ENCODE assay signal across 8 mouse cellular contexts in genomic region chr6:85936508-85937465, GRCm38 (mm10). TPM values are rescaled to one million over a fixed set of nuclear protein-coding genes. Genes with fewer than 3 reads are reported as not detected.
DNase-seq lines count a peak whose midpoint lies in the region; ATAC-seq and TF ChIP-seq lines count a peak whose summit lies in the region.
"Not testable (repeated sequence)": the region's sequence is repeated elsewhere in the genome, so short reads cannot be mapped to it uniquely, and the experiment has no call there.

No protein-coding gene starts in this region.

- DNase-seq in CD4-positive helper T cell, adult 2 months (ENCODE audit: low read depth, low spot score), result peak; percentile 78
- peak; percentile 78 for DNase-seq in brain, embryonic 14.5 days (ENCODE audit: low read depth)
- DNase-seq in liver, result peak; percentile 85
- peak; percentile 64 to 76 for DNase-seq in monocyte, adult 2 months (ENCODE audit: low read depth in 1 of 2, low spot score in 2 of 2)
- peak; percentile 78 to 80 for DNase-seq in spleen, postnatal 36 days (ENCODE audit: low spot score in 2 of 2)

- not testable (repeated sequence) for H3K36me3 ChIP-seq in heart, embryonic 11.5 days (ENCODE audit: control insufficient read depth, insufficient read depth, low read length)
- H3K36me3 ChIP-seq in kidney, embryonic 16.5 days (ENCODE audit: insufficient read depth, low read length), result peaks cover 12% of the 10 kb centered on the region; the same call in 1 of the 2 replicates

- peak; percentile 95 for ATAC-seq in erythroblast, adult 5-6 weeks (replicated peaks; ENCODE audit: low FRiP score, poor library complexity, severe bottlenecking)
- ATAC-seq in heart, embryonic 11.5 days (replicated peaks; ENCODE audit: insufficient number of reproducible peaks, low FRiP score, low TSS enrichment), result peak; percentile 93
- peak; percentile 97 for ATAC-seq in kidney, embryonic 16.5 days (ENCODE audit: low FRiP score, low TSS enrichment)

- WGBS in heart, embryonic 11.5 days (ENCODE audit: insufficient replicate concordance), result under 1% methylated on average over 44 of the region's 50 CpGs
- under 1% methylated on average over 49 of the region's 50 CpGs for WGBS in kidney, embryonic 16.5 days

- peak; percentile 47; the same call in 1 of the 2 replicates for TF ChIP-seq CTCF in brain, embryonic 14.5 days (IDR thresholded peaks at IDR 0.05; ENCODE audit: borderline replicate concordance, extremely low read depth, insufficient read depth, insufficient read length)

- peak overlapping the region; percentile 70 for H3K4me2 ChIP-seq in heart, embryonic 11.5 days
- H3K4me2 ChIP-seq in kidney, embryonic 16.5 days (replicated peaks; ENCODE audit: low read depth, low read length), result peak overlapping the region; percentile 64

- not testable (repeated sequence) for TF ChIP-seq POLR2A in brain, embryonic 14.5 days (IDR thresholded peaks at IDR 0.05; ENCODE audit: borderline replicate concordance, extremely low read depth, insufficient read depth, insufficient read length, poor library complexity, severe bottlenecking)

- H3K27me3 ChIP-seq in heart, embryonic 11.5 days (ENCODE audit: control insufficient read depth, insufficient read depth, low read length); kidney, embryonic 16.5 days (ENCODE audit: insufficient read depth, low read length): not testable (repeated sequence)

- H3K4me1 ChIP-seq in heart, embryonic 11.5 days (ENCODE audit: control insufficient read depth, insufficient read depth, low read length); kidney, embryonic 16.5 days (ENCODE audit: insufficient read depth, low read length): not testable (repeated sequence)

- H3K9me3 ChIP-seq in heart, embryonic 11.5 days (replicated peaks; ENCODE audit: control insufficient read depth, low read length); kidney, embryonic 16.5 days (ENCODE audit: low read length): not testable (repeated sequence)

- peak overlapping the region; percentile 50 for H3K4me3 ChIP-seq in heart, embryonic 11.5 days (ENCODE audit: low read depth, low read length)
- H3K4me3 ChIP-seq in kidney, embryonic 16.5 days (ENCODE audit: low read length), result peak overlapping the region; percentile 55

- peak overlapping the region; percentile 72 for H3K9ac ChIP-seq in heart, embryonic 11.5 days (ENCODE audit: low read depth, low read length)
- peak overlapping the region; percentile 71 for H3K9ac ChIP-seq in kidney, embryonic 16.5 days (replicated peaks; ENCODE audit: low read length)

- peak overlapping the region; percentile 75; the same call in 1 of the 2 replicates for H3K27ac ChIP-seq in heart, embryonic 11.5 days (ENCODE audit: low read depth, low read length)
- peak overlapping the region; percentile 80 for H3K27ac ChIP-seq in kidney, embryonic 16.5 days (ENCODE audit: low read length)

RNA-seq across cellular contexts. Expression of gene Nat8f1, which starts 21.3 kb away (rescaled TPM):
- polyA plus RNA-seq in brain, embryonic 14.5 days (2012; rRNA removed), result 16.5 and 17.1 TPM in 2 replicates
- not detected in 2 replicates for total RNA-seq in erythroblast, adult 5-6 weeks (2015; ENCODE audit: low replicate concordance)
- 0.42 and 4.8 TPM in 2 replicates for total RNA-seq in erythroblast, adult 5-6 weeks (2017; ENCODE audit: low replicate concordance)
- 3.6 and 4.8 TPM in 2 replicates for polyA plus RNA-seq in heart, embryonic 11.5 days (2014; fragmentation: Nextera tagmentation; extraction: Ambion mirVana)
- 96.6 and 128 TPM in 2 replicates for polyA plus RNA-seq in kidney, embryonic 16.5 days (2015; fragmentation: Nextera tagmentation; extraction: Ambion mirVana)

RNA-seq across cellular contexts. Expression of gene Dusp11, which starts 24.7 kb away (rescaled TPM):
- polyA plus RNA-seq in brain, embryonic 14.5 days (2012; rRNA removed), result 157 and 169 TPM in 2 replicates
- 64.8 and 77.0 TPM in 2 replicates for total RNA-seq in erythroblast, adult 5-6 weeks (2015; ENCODE audit: low replicate concordance)
- total RNA-seq in erythroblast, adult 5-6 weeks (2017; ENCODE audit: low replicate concordance), result 34.7 and 35.2 TPM in 2 replicates
- 41.6 and 52.1 TPM in 2 replicates for polyA plus RNA-seq in heart, embryonic 11.5 days (2014; fragmentation: Nextera tagmentation; extraction: Ambion mirVana)
- 40.5 and 48.3 TPM in 2 replicates for polyA plus RNA-seq in kidney, embryonic 16.5 days (2015; fragmentation: Nextera tagmentation; extraction: Ambion mirVana)

RNA-seq across cellular contexts. Expression of gene Tprkb, which starts 25.1 kb away (rescaled TPM):
- 35.5 and 40.7 TPM in 2 replicates for polyA plus RNA-seq in brain, embryonic 14.5 days (2012; rRNA removed)
- total RNA-seq in erythroblast, adult 5-6 weeks (2015; ENCODE audit: low replicate concordance), result 7.3 and 10.4 TPM in 2 replicates
- total RNA-seq in erythroblast, adult 5-6 weeks (2017; ENCODE audit: low replicate concordance), result 4.3 and 11.9 TPM in 2 replicates
- polyA plus RNA-seq in heart, embryonic 11.5 days (2014; fragmentation: Nextera tagmentation; extraction: Ambion mirVana), result 21.7 and 22.8 TPM in 2 replicates
- 35.3 and 41.1 TPM in 2 replicates for polyA plus RNA-seq in kidney, embryonic 16.5 days (2015; fragmentation: Nextera tagmentation; extraction: Ambion mirVana)

RNA-seq across cellular contexts. Expression of gene Nat8f4, which starts 32.1 kb away (rescaled TPM):
- polyA plus RNA-seq in brain, embryonic 14.5 days (2012; rRNA removed), result 4.5 and 5.5 TPM in 2 replicates
- total RNA-seq in erythroblast, adult 5-6 weeks (2015; ENCODE audit: low replicate concordance), result not detected in 2 replicates
- 0.56 TPM in 1 of 2 replicates, not detected in the other for total RNA-seq in erythroblast, adult 5-6 weeks (2017; ENCODE audit: low replicate concordance)
- 1.6 and 2.3 TPM in 2 replicates for polyA plus RNA-seq in heart, embryonic 11.5 days (2014; fragmentation: Nextera tagmentation; extraction: Ambion mirVana)
- polyA plus RNA-seq in kidney, embryonic 16.5 days (2015; fragmentation: Nextera tagmentation; extraction: Ambion mirVana), result 8.2 and 8.6 TPM in 2 replicates

Comparison
In these comparisons a context has a peak if more than half of its experiments do, and no peak if none do; other contexts are left out.
1. Peak in every context shown above with its lines: DNase-seq, ATAC-seq, H3K4me3 ChIP-seq and H3K27ac ChIP-seq.